Mouse (Mus musculus) MEL (cell line): ENCODE data around the gene Umad1.

Experiments
- BHLHE40 ChIP-seq: IDR thresholded peaks from 2 replicates; pipeline ENCODE4 v1.6.1; 2012; ENCODE audit warnings: low read depth, mild to moderate bottlenecking, inconsistent platforms, low read length, improper control_type of control experiment, borderline replicate concordance
- CHD1 ChIP-seq: IDR thresholded peaks from 2 replicates; pipeline ENCODE4 v1.6.1; 2012; ENCODE audit warnings: low read depth, mild to moderate bottlenecking, inconsistent platforms, low read length, improper control_type of control experiment
- CTCF ChIP-seq, 3 experiments: IDR thresholded peaks in 2 of 3; conservative IDR thresholded peaks in 1 of 3; 2 replicates each; pipeline ENCODE4 v1.5.1; 2011 to 2012; ENCODE audit warnings: low read length in 3 of 3, low read depth in 2 of 3, mild to moderate bottlenecking in 2 of 3, improper control_type of control experiment in 1 of 3, inconsistent platforms in 1 of 3, mixed read lengths in 1 of 3, moderate library complexity in 1 of 3; ENCODE audit not compliant: control insufficient read depth in 1 of 3, insufficient read depth in 1 of 3, poor library complexity in 1 of 3, severe bottlenecking in 1 of 3
- EP300 ChIP-seq, 2 experiments: IDR thresholded peaks; 2 replicates each; pipeline ENCODE4 v1.6.1; 2011; ENCODE audit warnings: improper control_type of control experiment in 2 of 2, low read length in 2 of 2, low read depth in 1 of 2, mild to moderate bottlenecking in 1 of 2
- GATA1 ChIP-seq: IDR thresholded peaks from 2 replicates; pipeline ENCODE4 v1.6.1; 2011; ENCODE audit warnings: low read depth, low read length, improper control_type of control experiment
- MXI1 ChIP-seq: IDR thresholded peaks from 2 replicates; pipeline ENCODE4 v1.6.1; 2011; ENCODE audit warnings: mild to moderate bottlenecking, low read depth, low read length, improper control_type of control experiment
- MYC ChIP-seq: IDR thresholded peaks from 2 replicates; pipeline ENCODE4 v1.6.1; 2011; ENCODE audit warnings: low read depth, mild to moderate bottlenecking, low read length, improper control_type of control experiment, moderate library complexity
- POLR2A ChIP-seq, 2 experiments: IDR thresholded peaks; 2 replicates each; pipeline ENCODE4 v1.6.1; 2011 to 2012; ENCODE audit warnings: low read length in 2 of 2, mild to moderate bottlenecking in 2 of 2, control low read depth in 1 of 2, improper control_type of control experiment in 1 of 2, low read depth in 1 of 2, moderate library complexity in 1 of 2; ENCODE audit not compliant: control insufficient read depth in 1 of 2, insufficient read depth in 1 of 2, poor library complexity in 1 of 2
- USF1 ChIP-seq: IDR thresholded peaks from 2 replicates; pipeline ENCODE4 v1.6.1; 2014; ENCODE audit warnings: low read depth, mild to moderate bottlenecking, inconsistent platforms, low read length, improper control_type of control experiment, moderate library complexity
- ZNF384 ChIP-seq: IDR thresholded peaks from 2 replicates; pipeline ENCODE4 v1.6.1; 2012; ENCODE audit warnings: low read depth, mild to moderate bottlenecking, inconsistent platforms, low read length, improper control_type of control experiment

GRCm38 (mm10) chr6:8497868-8498257 is 238.8 kb downstream of the Umad1 start:
- TF ChIP-seq CTCF (IDR thresholded peaks at IDR 0.05 in 2 of 3, conservative IDR thresholded peaks at IDR 0.05 in 1 of 3; ENCODE audit: control insufficient read depth in 1 of 3, insufficient read depth in 1 of 3, low read depth in 2 of 3, low read length in 3 of 3, poor library complexity in 1 of 3, severe bottlenecking in 1 of 3) (no peak), USF1 (no peak), MYC (no peak), EP300 (IDR thresholded peaks at IDR 0.05; ENCODE audit: low read depth in 1 of 2, low read length in 2 of 2) (no peak), ZNF384 (no peak), BHLHE40 (no peak), POLR2A (IDR thresholded peaks at IDR 0.05; ENCODE audit: control insufficient read depth in 1 of 2, insufficient read depth in 1 of 2, low read depth in 1 of 2, low read length in 2 of 2, poor library complexity in 1 of 2) (no peak), GATA1 (no peak), CHD1 (no peak), MXI1 (no peak)
